Mouse (Mus musculus) adrenal gland, adult (tissue): ENCODE measurements around the gene Trhde.

Experiments
- DNase-seq, 2 experiments: peaks; one replicate each; pipeline ENCODE4 v3.0.0; 2022 to 2023; ENCODE audit warnings: low spot score in 1 of 2; ENCODE audit not compliant: inconsistent age in 2 of 2

The Trhde gene

GRCm38 (mm10) chr10:114802161-114802651 lies at the start of gene Trhde:
Gene Trhde (minus strand): TSS chr10:114802307.
- DNase-seq, result no peak

- no peak for DNase-seq
These were observed 39.9 kb upstream of the Trhde start for GRCm38 (mm10) chr10:114841966-114842365.

- no peak for DNase-seq
These were observed 39.3 kb upstream of the Trhde start for GRCm38 (mm10) chr10:114841440-114841839.

GRCm38 (mm10) chr10:114831313-114831712 lies 29.2 kb upstream of the Trhde start:
- no peak for DNase-seq

GRCm38 (mm10) chr10:114808799-114809198 lies 6.7 kb upstream of the Trhde start:
- DNase-seq, result no peak

- no peak for DNase-seq
These were observed 3.8 kb upstream of the Trhde start for GRCm38 (mm10) chr10:114805884-114806283.

- no peak for DNase-seq
These were observed 498 bp downstream of the Trhde start for GRCm38 (mm10) chr10:114801457-114802160.

- DNase-seq, result no peak
These were observed 1.5 kb downstream of the Trhde start for GRCm38 (mm10) chr10:114800331-114801304.

- no peak for DNase-seq
These were observed 2.6 kb downstream of the Trhde start for GRCm38 (mm10) chr10:114799481-114799880.

- no peak for DNase-seq
These were observed 3.3 kb downstream of the Trhde start for GRCm38 (mm10) chr10:114798788-114799187.

GRCm38 (mm10) chr10:114798218-114798617 lies 3.9 kb downstream of the Trhde start:
- no peak for DNase-seq

- DNase-seq, result no peak
These were observed 4.4 kb downstream of the Trhde start for GRCm38 (mm10) chr10:114797664-114798063.

GRCm38 (mm10) chr10:114796872-114797271 lies 5.2 kb downstream of the Trhde start:
- no peak for DNase-seq

GRCm38 (mm10) chr10:114794214-114794613 lies 7.9 kb downstream of the Trhde start:
- no peak for DNase-seq

- no peak for DNase-seq
These were observed 36.2 kb downstream of the Trhde start for GRCm38 (mm10) chr10:114765914-114766313.

GRCm38 (mm10) chr10:114762125-114762524 lies 40.0 kb downstream of the Trhde start:
- DNase-seq, result no peak

GRCm38 (mm10) chr10:114759240-114759639 lies 42.9 kb downstream of the Trhde start:
- DNase-seq, result no peak

GRCm38 (mm10) chr10:114758614-114759013 lies 43.5 kb downstream of the Trhde start:
- DNase-seq, result no peak

GRCm38 (mm10) chr10:114742755-114743705 lies 59.1 kb downstream of the Trhde start:
- no peak for DNase-seq

GRCm38 (mm10) chr10:114739916-114740315 lies 62.2 kb downstream of the Trhde start:
- no peak for DNase-seq

GRCm38 (mm10) chr10:114737581-114737980 lies 64.5 kb downstream of the Trhde start:
- DNase-seq, result no peak
